Mouse (Mus musculus): Measurements from ENCODE around the gene Myf5. TPM values are rescaled to one million over a fixed set of nuclear protein-coding genes. Genes with fewer than 3 reads are reported as not detected.

Gene Myf5
- polyA plus RNA-seq, 1 experiment from 2014 or later = not detected

Small RNA genes within 50 kb of the gene (microRNA-seq; reads per million reads assigned to microRNA genes)
- gene Gm44403 = not detected

Other genes with a start within 250 kb of the Myf5 start
- gene Lin7a, start 214.4 kb downstream of the Myf5 start, polyA plus RNA-seq (2014; fragmentation: Nextera tagmentation; extraction: Ambion mirVana) = 1.4 and 2.5 TPM in 2 replicates
- 0.16 TPM in 1 of 2 replicates, not detected in the other for gene Myf6, start 8.6 kb upstream of the Myf5 start, polyA plus RNA-seq (2014; fragmentation: Nextera tagmentation; extraction: Ambion mirVana)
- gene Ptprq, start 233.9 kb upstream of the Myf5 start, polyA plus RNA-seq (2014; fragmentation: Nextera tagmentation; extraction: Ambion mirVana) = 0.12 and 0.19 TPM in 2 replicates